Mouse (Mus musculus) MEL (cell line): ENCODE data around the gene Itsn2. TPM values are rescaled to one million over a fixed set of nuclear protein-coding genes. Genes with fewer than 3 reads are reported as not detected.

Experiments
- DNase-seq: peaks from one replicate; pipeline ENCODE4 v3.0.0; 2011; ENCODE audit warnings: low read depth, low spot score
- H3K27ac ChIP-seq: 2 replicates; pipeline ENCODE4 v1.5.1; 2012; ENCODE audit warnings: low read depth, mild to moderate bottlenecking, control low read depth, low read length, moderate library complexity; ENCODE audit not compliant: control insufficient read depth
- H3K27me3 ChIP-seq, 2 experiments: fragments of 150-350 bp in 1 of 2; sonication (generic) in 1 of 2; 2 replicates each; pipeline ENCODE4 v1.6.1; 2012; ENCODE audit warnings: low read length in 2 of 2, mild to moderate bottlenecking in 2 of 2, improper control_type of control experiment in 1 of 2, moderate library complexity in 1 of 2; ENCODE audit not compliant: insufficient read depth in 2 of 2, control insufficient read depth in 1 of 2
- H3K36me3 ChIP-seq, 2 experiments: 2 replicates each; pipeline ENCODE4 v1.6.1; 2012 to 2014; ENCODE audit warnings: low read length in 2 of 2, improper control_type of control experiment in 1 of 2, inconsistent platforms in 1 of 2, mild to moderate bottlenecking in 1 of 2; ENCODE audit not compliant: insufficient read depth in 2 of 2, control insufficient read depth in 1 of 2
- H3K4me1 ChIP-seq, 2 experiments: fragments of 150-350 bp in 1 of 2; sonication (generic) in 1 of 2; 2 replicates each; pipeline ENCODE4 v1.6.1; 2012; ENCODE audit warnings: low read length in 2 of 2, improper control_type of control experiment in 1 of 2, mild to moderate bottlenecking in 1 of 2; ENCODE audit not compliant: insufficient read depth in 2 of 2, control insufficient read depth in 1 of 2
- H3K4me3 ChIP-seq, 2 experiments: fragments of 150-350 bp in 1 of 2; sonication (generic) in 1 of 2; 2 replicates each; pipeline ENCODE4 v1.5.1; 2012; ENCODE audit warnings: low read depth in 2 of 2, low read length in 2 of 2, mild to moderate bottlenecking in 2 of 2, moderate library complexity in 2 of 2, control low read depth in 1 of 2, improper control_type of control experiment in 1 of 2; ENCODE audit not compliant: control insufficient read depth in 1 of 2, insufficient read depth in 1 of 2
- H3K79me2 ChIP-seq: 2 replicates; pipeline ENCODE4 v1.6.1; 2012; ENCODE audit warnings: mild to moderate bottlenecking, low read length, moderate library complexity; ENCODE audit not compliant: control insufficient read depth, poor library complexity, insufficient read depth
- H3K9ac ChIP-seq: 2 replicates; pipeline ENCODE4 v1.6.1; 2012; ENCODE audit warnings: low read depth, mild to moderate bottlenecking, control low read depth, low read length, moderate library complexity; ENCODE audit not compliant: control insufficient read depth, poor library complexity, severe bottlenecking
- H3K9me3 ChIP-seq: fragments of 150-350 bp; sonication (generic); replicated peaks from 2 replicates; pipeline ENCODE4 v1.6.1; 2012; ENCODE audit warnings: mild to moderate bottlenecking, low read length, improper control_type of control experiment, moderate library complexity; ENCODE audit not compliant: insufficient read depth
- BHLHE40 ChIP-seq: IDR thresholded peaks from 2 replicates; pipeline ENCODE4 v1.6.1; 2012; ENCODE audit warnings: low read depth, mild to moderate bottlenecking, inconsistent platforms, low read length, improper control_type of control experiment, borderline replicate concordance
- CTCF ChIP-seq, 3 experiments: IDR thresholded peaks in 2 of 3; conservative IDR thresholded peaks in 1 of 3; 2 replicates each; pipeline ENCODE4 v1.5.1; 2011 to 2012; ENCODE audit warnings: low read length in 3 of 3, low read depth in 2 of 3, mild to moderate bottlenecking in 2 of 3, improper control_type of control experiment in 1 of 3, inconsistent platforms in 1 of 3, mixed read lengths in 1 of 3, moderate library complexity in 1 of 3; ENCODE audit not compliant: control insufficient read depth in 1 of 3, insufficient read depth in 1 of 3, poor library complexity in 1 of 3, severe bottlenecking in 1 of 3
- E2F4 ChIP-seq: IDR thresholded peaks from 2 replicates; pipeline ENCODE4 v1.6.1; 2011; ENCODE audit warnings: low read depth, low read length, improper control_type of control experiment, borderline replicate concordance
- EP300 ChIP-seq, 2 experiments: IDR thresholded peaks; 2 replicates each; pipeline ENCODE4 v1.6.1; 2011; ENCODE audit warnings: improper control_type of control experiment in 2 of 2, low read length in 2 of 2, low read depth in 1 of 2, mild to moderate bottlenecking in 1 of 2
- GABPA ChIP-seq: IDR thresholded peaks from 2 replicates; pipeline ENCODE4 v1.6.1; 2012; ENCODE audit warnings: low read depth, mild to moderate bottlenecking, inconsistent platforms, low read length, improper control_type of control experiment, moderate library complexity
- GATA1 ChIP-seq: IDR thresholded peaks from 2 replicates; pipeline ENCODE4 v1.6.1; 2011; ENCODE audit warnings: low read depth, low read length, improper control_type of control experiment
- HCFC1 ChIP-seq: IDR thresholded peaks from 2 replicates; pipeline ENCODE4 v1.6.1; 2012; ENCODE audit warnings: low read depth, mild to moderate bottlenecking, inconsistent platforms, low read length, improper control_type of control experiment, moderate library complexity
- KAT2A ChIP-seq: conservative IDR thresholded peaks from 2 replicates; pipeline ENCODE4 v1.6.1; 2012; ENCODE audit warnings: low read depth, low read length, improper control_type of control experiment, inconsistent platforms
- MAFK ChIP-seq: IDR thresholded peaks from 2 replicates; pipeline ENCODE4 v1.6.1; 2011; ENCODE audit warnings: low read depth, mild to moderate bottlenecking, low read length, improper control_type of control experiment, borderline replicate concordance
- MAX ChIP-seq: IDR thresholded peaks from 2 replicates; pipeline ENCODE4 v1.6.1; 2011; ENCODE audit warnings: low read length, improper control_type of control experiment
- MAZ ChIP-seq: IDR thresholded peaks from 2 replicates; pipeline ENCODE4 v1.6.1; 2012; ENCODE audit warnings: low read depth, mild to moderate bottlenecking, inconsistent platforms, low read length, improper control_type of control experiment
- MEF2A ChIP-seq: IDR thresholded peaks from 2 replicates; pipeline ENCODE4 v1.6.1; 2014; ENCODE audit warnings: low read depth, mild to moderate bottlenecking, inconsistent platforms, low read length, improper control_type of control experiment; ENCODE audit not compliant: poor library complexity, insufficient replicate concordance, severe bottlenecking; ENCODE audit errors: extremely low read depth
- MXI1 ChIP-seq: IDR thresholded peaks from 2 replicates; pipeline ENCODE4 v1.6.1; 2011; ENCODE audit warnings: mild to moderate bottlenecking, low read depth, low read length, improper control_type of control experiment
- MYB ChIP-seq: IDR thresholded peaks from 2 replicates; pipeline ENCODE4 v1.6.1; 2011; ENCODE audit warnings: mild to moderate bottlenecking, low read depth, low read length, improper control_type of control experiment
- POLR2A ChIP-seq, 2 experiments: IDR thresholded peaks; 2 replicates each; pipeline ENCODE4 v1.6.1; 2011 to 2012; ENCODE audit warnings: low read length in 2 of 2, mild to moderate bottlenecking in 2 of 2, control low read depth in 1 of 2, improper control_type of control experiment in 1 of 2, low read depth in 1 of 2, moderate library complexity in 1 of 2; ENCODE audit not compliant: control insufficient read depth in 1 of 2, insufficient read depth in 1 of 2, poor library complexity in 1 of 2
- POLR2AphosphoS5 ChIP-seq: IDR thresholded peaks from 2 replicates; pipeline ENCODE4 v1.6.1; 2012; ENCODE audit warnings: low read depth, borderline replicate concordance, mild to moderate bottlenecking, inconsistent platforms, low read length, moderate library complexity, mixed read lengths
- RAD21 ChIP-seq: IDR thresholded peaks from 2 replicates; pipeline ENCODE4 v1.6.1; 2011; ENCODE audit warnings: mild to moderate bottlenecking, low read depth, low read length, improper control_type of control experiment
- RCOR1 ChIP-seq: IDR thresholded peaks from 2 replicates; pipeline ENCODE4 v1.6.1; 2012; ENCODE audit warnings: low read depth, mild to moderate bottlenecking, inconsistent platforms, low read length, improper control_type of control experiment
- SMC3 ChIP-seq: IDR thresholded peaks from 2 replicates; pipeline ENCODE4 v1.6.1; 2011; ENCODE audit warnings: low read depth, low read length, improper control_type of control experiment
- TAL1 ChIP-seq: IDR thresholded peaks from 2 replicates; pipeline ENCODE4 v1.6.1; 2012; ENCODE audit warnings: mild to moderate bottlenecking, inconsistent platforms, low read length, moderate library complexity, mixed read lengths
- TBP ChIP-seq: IDR thresholded peaks from 2 replicates; pipeline ENCODE4 v1.8.0; 2011; ENCODE audit warnings: low read depth, low read length, improper control_type of control experiment
- TCF12 ChIP-seq: IDR thresholded peaks from 2 replicates; pipeline ENCODE4 v1.6.1; 2014; ENCODE audit warnings: low read depth, mild to moderate bottlenecking, inconsistent platforms, low read length, improper control_type of control experiment, moderate library complexity
- UBTF ChIP-seq: IDR thresholded peaks from 2 replicates; pipeline ENCODE4 v1.6.1; 2012; ENCODE audit warnings: low read depth, mild to moderate bottlenecking, inconsistent platforms, low read length, improper control_type of control experiment, moderate library complexity, borderline replicate concordance; ENCODE audit not compliant: insufficient read depth
- USF1 ChIP-seq: IDR thresholded peaks from 2 replicates; pipeline ENCODE4 v1.6.1; 2014; ENCODE audit warnings: low read depth, mild to moderate bottlenecking, inconsistent platforms, low read length, improper control_type of control experiment, moderate library complexity
- ZC3H11A ChIP-seq: IDR thresholded peaks from 2 replicates; pipeline ENCODE4 v1.6.1; 2012; ENCODE audit warnings: low read depth, mild to moderate bottlenecking, inconsistent platforms, low read length, improper control_type of control experiment
- ZKSCAN1 ChIP-seq: IDR thresholded peaks from 2 replicates; pipeline ENCODE4 v1.6.1; 2012; ENCODE audit warnings: low read depth, mild to moderate bottlenecking, inconsistent platforms, low read length, improper control_type of control experiment, moderate library complexity
- ZMIZ1 ChIP-seq: IDR thresholded peaks from 2 replicates; pipeline ENCODE4 v1.6.1; 2012; ENCODE audit warnings: low read depth, mild to moderate bottlenecking, inconsistent platforms, low read length, improper control_type of control experiment, moderate library complexity
- ZNF384 ChIP-seq: IDR thresholded peaks from 2 replicates; pipeline ENCODE4 v1.6.1; 2012; ENCODE audit warnings: low read depth, mild to moderate bottlenecking, inconsistent platforms, low read length, improper control_type of control experiment
- polyA plus RNA-seq, 2 experiments: library from polyadenylated mRNA; stranded (reverse) in 1 of 2; unstranded in 1 of 2; fragments of >175 nt in 1 of 2; fragments of >200 nt in 1 of 2; gene quantifications; 2 replicates each; pipeline versions ENCODE4 v1.2.1 to v1.2.4; 2012; ENCODE audit warnings: low replicate concordance in 2 of 2, low read depth in 1 of 2; ENCODE audit not compliant: insufficient read length in 2 of 2, insufficient read depth in 1 of 2, missing spikeins in 1 of 2
- total RNA-seq: library from RNA; depleted of rRNA; stranded (reverse); fragments of 300-350 nt; gene quantifications from 2 replicates; pipeline ENCODE4 v1.2.3, GENCODE M21; 2012

The Itsn2 gene
- total and polyA plus RNA-seq, 3 experiments: 40.1 to 218 (median 47.5) TPM

DNA sequence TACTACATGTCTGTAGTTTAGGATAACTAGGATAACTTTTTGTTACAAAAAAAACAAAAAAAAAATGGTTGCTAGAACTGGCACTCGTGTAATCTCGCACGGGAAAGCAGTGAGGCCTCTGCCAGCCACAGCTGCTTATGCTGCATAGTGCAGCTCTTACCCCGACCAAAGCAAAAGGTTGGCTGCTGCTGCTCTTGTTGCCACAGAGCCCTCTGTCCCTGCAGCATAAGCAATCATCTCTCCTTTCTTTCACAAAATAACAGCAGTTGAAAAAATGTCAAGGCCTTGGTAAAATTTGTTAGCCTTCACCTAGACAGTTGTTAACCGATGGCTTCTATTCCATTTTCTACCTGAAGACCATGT is 73.2 kb downstream of the Itsn2 start:
- peaks cover 0 to 29% of the 10 kb centered on the region in 2 experiments; a peak in 2 of 4 replicates for H3K36me3 ChIP-seq
- H3K27ac ChIP-seq: no peak overlapping the region
- H3K9ac ChIP-seq: no peak overlapping the region
- no peaks in the 10 kb centered on the region for H3K27me3 ChIP-seq
- H3K79me2 ChIP-seq: no peaks in the 10 kb centered on the region
- no peaks in the 10 kb centered on the region; a peak in 1 of 4 replicates for H3K4me1 ChIP-seq
- no peaks in the 10 kb centered on the region for H3K9me3 ChIP-seq
- TF ChIP-seq MEF2A: no peak
- TF ChIP-seq BHLHE40: no peak
- TF ChIP-seq MAFK: no peak
- TF ChIP-seq TCF12: no peak
- no peak for TF ChIP-seq CTCF (IDR thresholded peaks at IDR 0.05 in 2 of 3, conservative IDR thresholded peaks at IDR 0.05 in 1 of 3; ENCODE audit: control insufficient read depth in 1 of 3, insufficient read depth in 1 of 3, low read depth in 2 of 3, low read length in 3 of 3, poor library complexity in 1 of 3, severe bottlenecking in 1 of 3)
- no peak for TF ChIP-seq UBTF
- no peak for TF ChIP-seq GATA1
- no peak for TF ChIP-seq SMC3
- TF ChIP-seq POLR2AphosphoS5: no peak
- TF ChIP-seq MXI1: no peak
- no peak for TF ChIP-seq KAT2A
- no peak for TF ChIP-seq ZC3H11A
- no peak for TF ChIP-seq ZKSCAN1
- TF ChIP-seq MYB: no peak
- TF ChIP-seq ZMIZ1: no peak
- H3K4me3 ChIP-seq: no peak overlapping the region
- no peak for DNase-seq

DNA sequence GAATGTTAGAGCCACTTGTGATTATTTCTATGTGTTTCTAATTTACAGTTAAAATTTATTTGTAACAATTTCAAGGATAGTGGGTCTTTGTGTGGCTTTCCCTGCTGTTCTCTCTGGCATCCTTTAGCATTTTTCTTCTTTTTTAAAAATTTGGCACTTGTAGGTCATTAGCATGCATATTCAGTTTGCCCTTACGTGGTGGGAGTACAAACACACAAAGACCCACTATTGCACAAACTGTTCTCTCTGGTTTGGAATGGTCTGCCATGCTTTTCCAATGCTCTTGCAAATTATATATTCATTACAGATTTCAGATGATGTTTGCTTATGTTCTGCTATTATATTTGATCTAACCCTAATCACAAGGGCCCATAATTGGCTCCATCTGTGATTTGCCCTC is 83.9 kb downstream of the Itsn2 start:
- DNase-seq: no peak
- no peak overlapping the region for H3K4me3 ChIP-seq
- no peaks in the 10 kb centered on the region for H3K27me3 ChIP-seq
- peaks cover 12 to 17% of the 10 kb centered on the region in 2 experiments for H3K4me1 ChIP-seq
- peaks cover 22 to 26% of the 10 kb centered on the region in 2 experiments for H3K36me3 ChIP-seq
- no peaks in the 10 kb centered on the region for H3K9me3 ChIP-seq
- no peaks in the 10 kb centered on the region for H3K79me2 ChIP-seq
- TF ChIP-seq POLR2AphosphoS5 (no peak), E2F4 (no peak), CTCF (IDR thresholded peaks at IDR 0.05 in 2 of 3, conservative IDR thresholded peaks at IDR 0.05 in 1 of 3; ENCODE audit: control insufficient read depth in 1 of 3, insufficient read depth in 1 of 3, low read depth in 2 of 3, low read length in 3 of 3, poor library complexity in 1 of 3, severe bottlenecking in 1 of 3) (no peak), HCFC1 (no peak), RCOR1 (no peak), MAZ (no peak), TAL1 (no peak), RAD21 (no peak), GABPA (no peak), POLR2A (IDR thresholded peaks at IDR 0.05; ENCODE audit: control insufficient read depth in 1 of 2, insufficient read depth in 1 of 2, low read depth in 1 of 2, low read length in 2 of 2, poor library complexity in 1 of 2) (no peak), ZNF384 (no peak), MXI1 (no peak), EP300 (IDR thresholded peaks at IDR 0.05; ENCODE audit: low read depth in 1 of 2, low read length in 2 of 2) (no peak), TBP (no peak), TCF12 (no peak), MYB (no peak), ZKSCAN1 (no peak), USF1 (no peak), MAX (no peak), ZMIZ1 (no peak)
- no peak overlapping the region for H3K9ac ChIP-seq
- H3K27ac ChIP-seq: no peak overlapping the region
